Mouse (Mus musculus) intestine, postnatal 0 days (tissue): ENCODE measurements around the gene Snrk. TPM values are rescaled to one million over a fixed set of nuclear protein-coding genes. Genes with fewer than 3 reads are reported as not detected.
A peak's percentile ranks its signal among the peaks of the same experiment; 100 is the strongest.

Source experiments
- ATAC-seq: fragments of 200-750 bp; cut with Nextera tagmentation; 2 replicates; pipeline ENCODE4 v1.8.0; 2017; ENCODE audit warnings: mild to moderate bottlenecking, moderate TSS enrichment, moderate library complexity
- H3K27ac ChIP-seq: fragments of 300-500 bp; sonication (generic); 2 replicates; pipeline ENCODE4 v1.5.1; 2014; ENCODE audit warnings: mild to moderate bottlenecking, low read depth, low read length, moderate library complexity
- H3K27me3 ChIP-seq: fragments of 300-500 bp; sonication (generic); replicated peaks from 2 replicates; pipeline ENCODE4 v1.6.1; 2014; ENCODE audit warnings: low read length, mixed read lengths; ENCODE audit not compliant: control insufficient read depth, insufficient read depth
- H3K36me3 ChIP-seq: fragments of 300-500 bp; sonication (generic); 2 replicates; pipeline ENCODE4 v1.6.1; 2014; ENCODE audit warnings: mild to moderate bottlenecking, moderate library complexity; ENCODE audit not compliant: control insufficient read depth, insufficient read depth
- H3K4me1 ChIP-seq: fragments of 300-500 bp; sonication (generic); replicated peaks from 2 replicates; pipeline ENCODE4 v1.6.1; 2014; ENCODE audit warnings: antibody characterized with exemption, low read length, mixed read lengths; ENCODE audit not compliant: control insufficient read depth, insufficient read depth
- H3K4me2 ChIP-seq: fragments of 300-500 bp; sonication (generic); replicated peaks from 2 replicates; pipeline ENCODE4 v1.6.1; 2014; ENCODE audit warnings: low read depth, mild to moderate bottlenecking, moderate library complexity
- H3K4me3 ChIP-seq: fragments of 300-500 bp; sonication (generic); 2 replicates; pipeline ENCODE4 v1.5.1; 2014; ENCODE audit warnings: low read depth, low read length
- H3K9ac ChIP-seq: fragments of 300-500 bp; sonication (generic); 2 replicates; pipeline ENCODE4 v1.6.1; 2014; ENCODE audit warnings: mild to moderate bottlenecking, low read depth, low read length
- H3K9me3 ChIP-seq: fragments of 300-500 bp; sonication (generic); 2 replicates; pipeline ENCODE4 v1.6.1; 2016; ENCODE audit warnings: mixed run types; ENCODE audit not compliant: control insufficient read depth
- CTCF ChIP-seq: sonication (generic); IDR thresholded peaks from 2 replicates; pipeline ENCODE4 v1.5.1; 2016; ENCODE audit warnings: low read depth, mild to moderate bottlenecking, control low read depth, antibody characterized with exemption, moderate library complexity
- WGBS: fragments of 180-500 bp; shearing (Covaris S2); extraction: QIAGEN DNeasy Blood & Tissue Kit; methylation state at CpG from one replicate; pipeline ENCODE4 v1.1.7; 2014; 5-methylcytosine and 5-hydroxymethylcytosine counted together
- polyA plus RNA-seq: library from polyadenylated mRNA; unstranded; fragments of >200 nt; fragmentation: Nextera tagmentation; extraction: Ambion mirVana; gene quantifications from 2 replicates; pipeline ENCODE4 v1.2.1, GENCODE M21; 2015

Gene Snrk
- polyA plus RNA-seq, 1 experiment from 2014 or later, result 35.4 TPM

DNA sequence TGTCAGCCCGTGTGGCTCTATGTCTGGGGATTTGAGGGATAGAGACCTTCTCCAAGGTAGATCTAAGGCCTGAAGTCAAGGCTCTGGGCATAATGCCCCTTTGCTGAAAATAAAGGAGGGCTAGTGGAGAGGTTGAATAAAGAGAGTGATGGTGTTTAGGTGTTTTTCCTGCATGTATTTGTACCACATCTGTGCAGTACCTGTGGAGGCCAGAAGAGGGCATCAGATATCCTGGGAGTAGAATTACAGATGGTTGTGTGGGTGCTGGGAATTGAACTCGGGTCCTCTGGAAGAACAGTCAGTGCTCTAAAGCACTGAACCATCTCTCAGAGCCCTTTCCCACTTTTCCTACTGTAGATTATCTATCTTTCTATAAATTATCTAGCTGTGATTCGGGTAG is 27.7 kb downstream of the Snrk start:
- 98% methylated on average over 3 of the region's 3 CpGs for WGBS
- Histone ChIP-seq H3K27ac (peak overlapping the region; percentile 35; the same call in 1 of the 2 replicates), H3K4me2 (no peak overlapping the region), H3K4me3 (no peak overlapping the region), H3K36me3 (peaks cover 21% of the 10 kb centered on the region), H3K27me3 (no peaks in the 10 kb centered on the region), H3K4me1 (peaks cover 20% of the 10 kb centered on the region), H3K9ac (no peak overlapping the region), H3K9me3 (0 out of 2 replicates have a peak, but pooled peaks cover 4% of the 10 kb centered on the region)
- no peak for ATAC-seq
- TF ChIP-seq CTCF, result peak; percentile 51

DNA sequence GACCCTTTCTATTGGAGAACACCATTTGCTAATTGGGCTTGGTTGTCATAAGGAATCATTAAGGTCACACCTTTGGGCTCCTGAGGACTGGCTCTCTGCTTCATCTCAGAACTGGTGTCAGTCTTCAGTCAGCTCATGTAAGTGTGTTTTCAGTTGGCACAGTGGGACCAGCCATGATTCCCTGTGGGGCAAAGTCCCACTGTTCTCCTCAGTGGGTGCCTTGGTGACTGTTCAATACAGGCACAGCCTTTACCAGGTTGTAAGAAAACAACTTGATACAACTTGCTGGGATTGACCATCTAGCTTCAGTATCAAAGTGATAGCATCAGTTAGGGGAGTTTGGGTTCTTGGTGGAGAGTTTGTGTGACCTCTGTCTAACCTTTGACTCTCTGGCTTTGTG is 28.6 kb downstream of the Snrk start:
- H3K4me1 ChIP-seq, result peaks cover 20% of the 10 kb centered on the region
- H3K27me3 ChIP-seq, result no peaks in the 10 kb centered on the region
- peak overlapping the region; percentile 72 for H3K27ac ChIP-seq
- no peak overlapping the region for H3K4me3 ChIP-seq
- H3K4me2 ChIP-seq, result 0 out of 2 replicates have a peak overlapping the region, but pooled peaks have one; percentile 9
- H3K9me3 ChIP-seq, result 0 out of 2 replicates have a peak, but pooled peaks cover 4% of the 10 kb centered on the region
- H3K36me3 ChIP-seq, result peaks cover 21% of the 10 kb centered on the region
- no peak overlapping the region for H3K9ac ChIP-seq
- no peak for TF ChIP-seq CTCF
- ATAC-seq, result peak; percentile 66

DNA sequence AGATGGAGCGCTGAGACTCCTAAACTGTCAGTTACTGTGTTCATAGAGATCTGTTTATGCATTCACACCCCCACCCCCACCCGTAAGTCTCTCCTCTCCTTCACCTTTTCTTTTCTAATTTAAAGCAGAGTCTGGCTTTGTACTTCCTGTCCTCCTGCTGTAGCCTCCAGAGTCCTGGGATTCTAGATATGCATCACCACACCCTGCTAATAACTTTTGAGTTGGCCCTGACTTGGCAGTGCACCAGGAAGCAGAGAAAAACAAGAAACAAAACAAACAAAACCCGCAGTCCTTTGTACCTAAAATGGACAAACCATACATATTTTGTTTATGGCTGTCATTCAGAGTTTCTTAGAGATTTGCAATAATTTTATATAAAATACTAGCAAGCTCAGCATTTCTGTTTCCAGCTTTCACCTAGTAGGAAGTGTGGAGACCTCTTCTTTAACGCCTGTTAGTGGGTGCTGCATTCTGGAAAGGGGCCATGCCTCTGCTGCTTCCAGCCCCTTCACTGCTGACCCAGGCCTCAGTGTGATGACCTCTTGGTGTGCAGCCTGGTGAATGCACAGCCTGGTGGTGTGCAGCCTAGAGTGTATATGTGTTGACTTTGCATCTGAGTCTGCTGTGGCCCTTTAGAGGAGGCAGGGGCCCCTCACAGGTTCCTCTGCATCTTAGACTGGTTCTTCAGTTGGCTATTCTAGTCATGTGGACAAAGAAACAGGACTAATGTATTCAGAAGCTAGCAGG is 29.2 kb downstream of the Snrk start:
- Histone ChIP-seq H3K4me3 (no peak overlapping the region), H3K27me3 (no peaks in the 10 kb centered on the region), H3K36me3 (peaks cover 21% of the 10 kb centered on the region), H3K9ac (no peak overlapping the region), H3K4me2 (0 out of 2 replicates have a peak overlapping the region, but pooled peaks have one; percentile 9), H3K9me3 (0 out of 2 replicates have a peak, but pooled peaks cover 4% of the 10 kb centered on the region), H3K27ac (peak overlapping the region; percentile 72), H3K4me1 (peaks cover 20% of the 10 kb centered on the region)
- WGBS, result 40% methylated on average over 4 of the region's 4 CpGs
- no peak for TF ChIP-seq CTCF
- peak; percentile 83 for ATAC-seq

DNA sequence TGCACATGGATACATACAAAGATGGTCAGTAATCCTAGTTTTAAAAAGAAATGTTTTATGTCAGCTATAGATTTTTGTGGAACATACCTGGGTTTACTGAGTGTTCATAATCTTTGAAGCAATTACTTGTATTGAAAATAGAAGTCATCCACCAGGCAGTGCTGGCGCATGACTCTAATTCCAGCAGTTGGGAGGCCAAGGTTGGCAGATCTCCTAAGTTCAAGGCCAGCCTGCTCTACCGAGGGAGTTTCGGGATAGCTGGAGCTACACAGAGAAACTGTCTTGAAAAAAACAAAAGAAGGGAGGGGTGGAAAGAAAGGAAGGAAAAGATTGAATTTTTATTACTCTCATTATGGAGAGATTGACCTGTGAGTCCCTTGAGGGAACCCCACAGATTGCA is 31.3 kb downstream of the Snrk start:
- Histone ChIP-seq H3K36me3 (peaks cover 21% of the 10 kb centered on the region), H3K9me3 (0 out of 2 replicates have a peak, but pooled peaks cover 4% of the 10 kb centered on the region), H3K4me3 (no peak overlapping the region), H3K4me1 (peaks cover 20% of the 10 kb centered on the region), H3K9ac (no peak overlapping the region), H3K4me2 (no peak overlapping the region), H3K27me3 (no peaks in the 10 kb centered on the region), H3K27ac (peak overlapping the region; percentile 10; the same call in 1 of the 2 replicates)
- 47% methylated on average over 3 of the region's 3 CpGs for WGBS
- ATAC-seq, result no peak
- no peak for TF ChIP-seq CTCF

DNA sequence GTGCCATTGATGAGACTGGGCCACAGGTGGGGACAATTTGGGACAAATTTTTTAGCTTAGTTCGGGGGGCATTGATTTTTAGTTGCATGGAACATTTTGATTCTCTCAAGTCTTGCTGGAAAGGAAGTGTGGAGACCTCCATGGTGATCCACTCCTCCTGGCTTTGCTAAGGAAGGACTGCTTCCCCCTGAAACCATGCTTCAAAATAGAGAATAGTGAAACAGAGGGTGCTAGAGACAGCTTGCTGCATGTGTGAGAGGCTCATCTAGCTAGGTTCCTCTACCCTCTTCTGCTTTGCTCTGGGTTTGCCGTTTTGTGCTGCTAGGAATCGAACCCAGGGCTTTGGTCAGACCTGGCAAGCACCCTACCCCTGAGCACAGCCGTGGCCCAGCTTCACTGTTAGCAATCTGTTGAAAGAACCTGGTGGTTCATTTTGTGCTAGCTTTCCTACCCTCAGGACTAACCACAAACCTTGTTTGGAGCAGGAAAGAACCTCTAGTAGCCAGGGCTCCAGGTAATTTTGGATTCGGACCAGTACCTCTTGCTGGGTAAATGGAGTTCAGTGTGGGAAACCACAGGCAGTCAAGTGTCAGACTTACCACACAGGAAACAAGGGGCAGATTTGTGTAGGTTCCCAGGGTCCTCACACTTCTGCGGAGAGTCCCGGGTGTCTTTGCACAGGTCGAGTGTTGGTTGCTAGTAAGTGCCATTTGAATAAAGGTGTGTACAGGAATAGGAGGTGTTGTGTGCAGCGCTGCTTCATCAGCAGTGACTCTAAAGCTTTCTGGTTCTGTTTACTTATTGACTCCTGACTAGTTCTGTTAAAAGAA is 33.1 kb downstream of the Snrk start:
- Histone ChIP-seq H3K36me3 (peaks cover 7% of the 10 kb centered on the region), H3K27ac (no peak overlapping the region), H3K4me1 (peaks cover 27% of the 10 kb centered on the region), H3K4me2 (no peak overlapping the region), H3K4me3 (no peak overlapping the region), H3K9me3 (no peaks in the 10 kb centered on the region), H3K27me3 (no peaks in the 10 kb centered on the region), H3K9ac (no peak overlapping the region)
- WGBS, result 85% methylated on average over 9 of the region's 9 CpGs
- no peak for ATAC-seq
- TF ChIP-seq CTCF, result no peak

DNA sequence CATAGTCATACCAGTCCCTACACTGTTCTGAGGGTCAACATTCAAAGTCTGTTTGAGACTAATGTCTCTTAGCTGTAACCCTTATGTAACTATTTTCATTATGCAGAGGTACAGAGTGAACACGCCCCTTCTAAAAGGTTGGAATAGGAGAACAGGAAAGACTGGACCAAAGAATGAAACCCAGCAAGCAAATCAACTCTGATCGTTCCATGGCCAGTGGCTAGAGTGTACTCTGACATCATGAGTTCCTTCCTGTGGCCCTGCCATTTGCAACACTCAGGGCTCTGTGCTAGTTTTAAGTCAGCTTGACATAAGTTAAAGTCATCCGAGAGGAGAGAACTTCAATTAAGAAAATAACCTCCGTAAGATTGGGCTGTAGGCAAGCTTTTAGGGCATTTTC is 35.0 kb downstream of the Snrk start:
- no peak for TF ChIP-seq CTCF
- no peak overlapping the region for H3K4me3 ChIP-seq

More for the DNA sequence above, 35.0 kb downstream of the Snrk start:
- no peak for ATAC-seq
- Histone ChIP-seq H3K9ac (no peak overlapping the region), H3K27me3 (no peaks in the 10 kb centered on the region), H3K4me1 (peaks cover 15% of the 10 kb centered on the region; the same call in 1 of the 2 replicates), H3K36me3 (peaks cover 8% of the 10 kb centered on the region; the same call in 1 of the 2 replicates), H3K27ac (peak overlapping the region; percentile 46; the same call in 1 of the 2 replicates), H3K4me2 (no peak overlapping the region), H3K9me3 (no peaks in the 10 kb centered on the region)
- WGBS, result 87% methylated on average over 4 of the region's 4 CpGs
